Mouse (Mus musculus): ENCODE measurements around the gene Pafah1b2. TPM values are rescaled to one million over a fixed set of nuclear protein-coding genes. Genes with fewer than 3 reads are reported as not detected.
A peak's percentile ranks its signal among the peaks of the same experiment; 100 is the strongest.

Pafah1b2 gene
- polyA plus RNA-seq, 1 experiment from 2014 or later = 78.2 TPM

- ATAC-seq = no peak
- TF ChIP-seq CTCF (IDR thresholded peaks at IDR 0.05; ENCODE audit: low read depth) = no peak
- WGBS = 80% methylated on average over 7 of the region's 7 CpGs
- H3K27me3 ChIP-seq (replicated peaks; ENCODE audit: control insufficient read depth, insufficient read depth, low read length) = no peaks in the 10 kb centered on the region
- H3K4me3 ChIP-seq (ENCODE audit: low read depth, low read length) = no peak overlapping the region
- H3K9me3 ChIP-seq (ENCODE audit: control insufficient read depth) = no peaks in the 10 kb centered on the region
- no peak overlapping the region for H3K27ac ChIP-seq (ENCODE audit: low read depth, low read length)
- H3K9ac ChIP-seq (ENCODE audit: low read depth, low read length) = peak overlapping the region; percentile 97; the same call in 1 of the 2 replicates
- H3K36me3 ChIP-seq (ENCODE audit: control insufficient read depth, insufficient read depth) = peaks cover 42% of the 10 kb centered on the region
- H3K4me2 ChIP-seq (replicated peaks; ENCODE audit: low read depth) = peak overlapping the region; percentile 82
- H3K4me1 ChIP-seq (replicated peaks; ENCODE audit: control insufficient read depth, insufficient read depth, low read length) = 0 out of 2 replicates have a peak, but pooled peaks cover 6% of the 10 kb centered on the region
Measured at GRCm38 (mm10) chr9:45952890-45953289, 59.6 kb downstream of the Pafah1b2 start.

DNA sequence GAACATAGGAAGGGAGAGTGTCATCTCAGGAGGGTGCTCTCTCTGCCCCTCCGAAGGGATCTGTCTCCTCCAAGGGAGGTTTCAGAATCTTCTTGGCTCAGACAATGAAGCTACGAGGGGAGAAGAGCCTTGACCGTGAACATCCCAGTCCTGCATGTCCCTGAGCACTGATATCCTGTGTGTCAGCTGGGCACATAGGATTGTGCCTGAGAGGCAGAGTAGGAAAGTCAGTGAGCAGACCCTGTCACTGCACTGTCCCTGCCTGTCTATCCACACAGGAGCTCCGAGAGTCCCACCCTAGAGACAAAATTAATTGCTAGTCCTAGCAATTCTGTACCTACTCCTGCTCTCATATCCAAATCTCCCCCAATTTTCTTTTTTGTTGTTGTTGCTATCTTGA, 60.4 kb downstream of the Pafah1b2 start:
- Histone ChIP-seq H3K36me3 (ENCODE audit: control insufficient read depth, insufficient read depth) (peaks cover 49% of the 10 kb centered on the region), H3K4me1 (replicated peaks; ENCODE audit: control insufficient read depth, insufficient read depth, low read length) (0 out of 2 replicates have a peak, but pooled peaks cover 6% of the 10 kb centered on the region), H3K4me2 (replicated peaks; ENCODE audit: low read depth) (no peak overlapping the region), H3K9me3 (ENCODE audit: control insufficient read depth) (no peaks in the 10 kb centered on the region), H3K4me3 (ENCODE audit: low read depth, low read length) (no peak overlapping the region), H3K27me3 (replicated peaks; ENCODE audit: control insufficient read depth, insufficient read depth, low read length) (no peaks in the 10 kb centered on the region), H3K27ac (ENCODE audit: low read depth, low read length) (no peak overlapping the region), H3K9ac (ENCODE audit: low read depth, low read length) (no peak overlapping the region)
- ATAC-seq = no peak
- WGBS = 97% methylated on average over 4 of the region's 4 CpGs
- no peak for TF ChIP-seq CTCF (IDR thresholded peaks at IDR 0.05; ENCODE audit: low read depth)

DNA sequence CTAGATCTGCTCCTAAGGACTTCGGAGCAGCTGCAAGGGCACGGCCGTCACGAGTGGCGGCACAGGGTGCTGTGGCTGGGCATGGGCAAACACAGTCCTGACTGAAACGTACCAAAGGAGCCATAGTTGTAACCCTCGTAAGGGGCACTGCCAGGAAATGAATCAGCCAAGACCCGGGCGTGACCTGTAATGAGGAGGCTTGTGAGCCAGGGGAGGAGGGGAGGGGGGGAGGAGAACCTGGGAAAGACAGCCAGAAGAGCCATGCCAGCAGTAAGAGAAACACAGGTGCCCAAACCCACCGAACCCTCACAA, 65.7 kb downstream of the Pafah1b2 start:
- 84% methylated on average over 10 of the region's 10 CpGs for WGBS
- no peak overlapping the region for H3K4me3 ChIP-seq (ENCODE audit: low read depth, low read length)
- no peaks in the 10 kb centered on the region for H3K9me3 ChIP-seq (ENCODE audit: control insufficient read depth)

GRCm38 (mm10) chr9:45946182-45946871, 66.2 kb downstream of the Pafah1b2 start:
- ATAC-seq = no peak
- 83% methylated on average over 16 of the region's 16 CpGs for WGBS
- Histone ChIP-seq H3K9me3 (ENCODE audit: control insufficient read depth) (no peaks in the 10 kb centered on the region), H3K9ac (ENCODE audit: low read depth, low read length) (no peak overlapping the region), H3K4me2 (replicated peaks; ENCODE audit: low read depth) (no peak overlapping the region), H3K36me3 (ENCODE audit: control insufficient read depth, insufficient read depth) (peaks cover 93% of the 10 kb centered on the region), H3K4me3 (ENCODE audit: low read depth, low read length) (no peak overlapping the region), H3K27ac (ENCODE audit: low read depth, low read length) (no peak overlapping the region), H3K4me1 (replicated peaks; ENCODE audit: control insufficient read depth, insufficient read depth, low read length) (no peaks in the 10 kb centered on the region), H3K27me3 (replicated peaks; ENCODE audit: control insufficient read depth, insufficient read depth, low read length) (no peaks in the 10 kb centered on the region)
- TF ChIP-seq CTCF (IDR thresholded peaks at IDR 0.05; ENCODE audit: low read depth) = no peak

More for the DNA sequence above, 65.7 kb downstream of the Pafah1b2 start:
- Histone ChIP-seq H3K4me1 (replicated peaks; ENCODE audit: control insufficient read depth, insufficient read depth, low read length) (no peaks in the 10 kb centered on the region), H3K4me2 (replicated peaks; ENCODE audit: low read depth) (no peak overlapping the region), H3K9ac (ENCODE audit: low read depth, low read length) (no peak overlapping the region), H3K36me3 (ENCODE audit: control insufficient read depth, insufficient read depth) (peaks cover 93% of the 10 kb centered on the region), H3K27me3 (replicated peaks; ENCODE audit: control insufficient read depth, insufficient read depth, low read length) (no peaks in the 10 kb centered on the region), H3K27ac (ENCODE audit: low read depth, low read length) (no peak overlapping the region)
- no peak for ATAC-seq
- no peak for TF ChIP-seq CTCF (IDR thresholded peaks at IDR 0.05; ENCODE audit: low read depth)

- Histone ChIP-seq H3K27me3 (replicated peaks; ENCODE audit: control insufficient read depth, insufficient read depth, low read length) (no peaks in the 10 kb centered on the region), H3K9ac (ENCODE audit: low read depth, low read length) (no peak overlapping the region), H3K4me2 (replicated peaks; ENCODE audit: low read depth) (no peak overlapping the region), H3K9me3 (ENCODE audit: control insufficient read depth) (no peaks in the 10 kb centered on the region), H3K27ac (ENCODE audit: low read depth, low read length) (no peak overlapping the region), H3K36me3 (ENCODE audit: control insufficient read depth, insufficient read depth) (peaks cover 94% of the 10 kb centered on the region), H3K4me3 (ENCODE audit: low read depth, low read length) (no peak overlapping the region), H3K4me1 (replicated peaks; ENCODE audit: control insufficient read depth, insufficient read depth, low read length) (no peaks in the 10 kb centered on the region)
- 85% methylated on average over 13 of the region's 13 CpGs for WGBS
- TF ChIP-seq CTCF (IDR thresholded peaks at IDR 0.05; ENCODE audit: low read depth) = no peak
- no peak for ATAC-seq
Measured at GRCm38 (mm10) chr9:45945721-45946120, 66.8 kb downstream of the Pafah1b2 start.

DNA sequence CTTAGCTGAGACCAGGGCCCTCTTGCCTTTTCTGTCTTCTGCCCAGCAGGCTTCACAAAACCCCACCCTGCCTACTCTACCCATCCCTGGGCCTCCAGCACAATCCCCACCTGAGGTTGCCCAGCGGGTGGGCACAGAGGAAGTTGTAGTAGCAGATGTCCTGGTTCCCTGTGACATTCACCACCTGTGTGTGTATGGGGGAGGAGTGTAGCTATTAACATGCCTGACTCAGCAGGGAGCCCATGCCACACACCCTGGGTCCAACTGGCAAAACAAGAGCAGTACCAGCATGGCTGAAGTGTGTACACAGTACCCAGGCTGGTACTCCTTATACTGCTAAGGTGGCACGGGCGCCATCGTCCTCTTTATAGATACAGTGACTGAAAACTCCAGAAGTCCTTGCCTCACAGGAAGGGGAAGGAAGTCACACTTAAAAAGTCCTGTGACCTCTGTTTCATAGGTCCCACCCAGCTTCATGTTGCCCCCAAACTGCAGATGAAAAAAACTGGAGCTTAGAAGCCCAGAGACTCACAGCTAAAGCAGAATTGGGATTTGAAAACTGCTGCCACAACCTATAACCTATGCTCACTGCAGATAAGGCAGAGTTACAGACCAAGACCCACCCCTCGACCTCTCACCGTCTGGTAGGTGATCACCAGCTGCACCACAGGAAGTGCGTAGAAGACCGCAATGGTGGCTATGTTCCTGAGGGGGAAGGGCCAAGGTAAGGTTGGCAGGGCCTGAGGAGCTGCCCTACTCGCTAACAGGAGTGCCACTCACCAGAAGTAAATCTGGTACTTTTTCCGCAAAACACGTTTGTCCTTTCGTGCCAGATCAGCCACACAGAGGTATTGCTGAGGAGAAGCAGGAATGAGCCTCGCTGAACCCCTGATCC, 67.7 kb downstream of the Pafah1b2 start:
- H3K36me3 ChIP-seq (ENCODE audit: control insufficient read depth, insufficient read depth) = peaks cover 88% of the 10 kb centered on the region
- no peak overlapping the region for H3K4me3 ChIP-seq (ENCODE audit: low read depth, low read length)
- H3K9ac ChIP-seq (ENCODE audit: low read depth, low read length) = no peak overlapping the region
- 81% methylated on average over 13 of the region's 13 CpGs for WGBS
- H3K27me3 ChIP-seq (replicated peaks; ENCODE audit: control insufficient read depth, insufficient read depth, low read length) = no peaks in the 10 kb centered on the region
- no peak overlapping the region for H3K27ac ChIP-seq (ENCODE audit: low read depth, low read length)
- H3K4me2 ChIP-seq (replicated peaks; ENCODE audit: low read depth) = no peak overlapping the region
- H3K4me1 ChIP-seq (replicated peaks; ENCODE audit: control insufficient read depth, insufficient read depth, low read length) = no peaks in the 10 kb centered on the region
- TF ChIP-seq CTCF (IDR thresholded peaks at IDR 0.05; ENCODE audit: low read depth) = no peak
- no peaks in the 10 kb centered on the region for H3K9me3 ChIP-seq (ENCODE audit: control insufficient read depth)
- ATAC-seq = no peak

All from intestine, postnatal 0 days (tissue).